Mouse (Mus musculus) hematopoietic stem cell, adult 5-6 weeks (primary cell): ENCODE measurements around the gene Arhgef5. TPM values are rescaled to one million over a fixed set of nuclear protein-coding genes. Genes with fewer than 3 reads are reported as not detected.
"Not testable (repeated sequence)": the region's sequence is repeated elsewhere in the genome, so short reads cannot be mapped to it uniquely, and the experiment has no call there.

Source experiments
- ATAC-seq, 2 experiments: fragments of 125-278 bp in 1 of 2; replicated peaks in 1 of 2; 2 replicates each; pipeline ENCODE4 v1.8.0; 2016 to 2017; ENCODE audit warnings: inconsistent platforms in 2 of 2, mild to moderate bottlenecking in 2 of 2, moderate number of reproducible peaks in 2 of 2, low read depth in 1 of 2, moderate TSS enrichment in 1 of 2; ENCODE audit not compliant: low FRiP score in 2 of 2, poor library complexity in 2 of 2, severe bottlenecking in 2 of 2, insufficient read depth in 1 of 2, low TSS enrichment in 1 of 2
- total RNA-seq: library from RNA; stranded (forward); fragments of 172-1452, 232-1000 nt; gene quantifications from 2 replicates; pipeline ENCODE4 v1.2.3, GENCODE M21; 2017

Arhgef5 gene
- total RNA-seq, result 16.7 and 30.3 TPM in 2 replicates

- ATAC-seq, result peak; percentile 12 to 30; a peak in 2 of 4 replicates
These were observed at the start of gene Arhgef5 for GRCm38 (mm10) chr6:43265363-43266041. Gene Arhgef5 (plus strand): TSS chr6:43265582.

GRCm38 (mm10) chr6:43231255-43231654 lies 34.1 kb upstream of the Arhgef5 start, which contains the start of gene Olfr47:
Gene Olfr47 (plus strand): TSS chr6:43231529.
- ATAC-seq, result not testable (repeated sequence)

- ATAC-seq, result peak; percentile 88 to 90
These were observed 23.3 kb upstream of the Arhgef5 start for GRCm38 (mm10) chr6:43242061-43242460.

GRCm38 (mm10) chr6:43247396-43247795 lies 18.0 kb upstream of the Arhgef5 start:
- ATAC-seq, result no peak

DNA sequence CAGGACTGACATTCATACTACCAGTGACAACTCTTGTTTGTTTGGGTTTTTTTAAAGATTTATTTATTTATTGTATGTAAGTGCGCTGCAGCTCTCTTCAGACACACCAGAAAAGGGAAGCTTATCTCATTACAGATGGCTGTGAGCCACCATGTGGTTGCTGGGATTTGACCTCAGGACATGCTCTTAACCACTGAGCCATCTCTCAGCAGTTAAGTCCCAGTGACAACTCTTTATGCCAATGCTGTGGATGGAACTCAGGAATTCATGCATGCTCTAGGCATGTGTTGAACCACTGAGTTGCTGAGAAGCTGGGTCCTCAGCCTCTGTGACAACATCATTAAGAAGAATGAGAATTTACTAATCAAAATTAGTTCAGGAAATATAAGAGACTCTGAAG lies 12.4 kb upstream of the Arhgef5 start:
- peak; percentile 35 to 47; a peak in 3 of 4 replicates for ATAC-seq

DNA sequence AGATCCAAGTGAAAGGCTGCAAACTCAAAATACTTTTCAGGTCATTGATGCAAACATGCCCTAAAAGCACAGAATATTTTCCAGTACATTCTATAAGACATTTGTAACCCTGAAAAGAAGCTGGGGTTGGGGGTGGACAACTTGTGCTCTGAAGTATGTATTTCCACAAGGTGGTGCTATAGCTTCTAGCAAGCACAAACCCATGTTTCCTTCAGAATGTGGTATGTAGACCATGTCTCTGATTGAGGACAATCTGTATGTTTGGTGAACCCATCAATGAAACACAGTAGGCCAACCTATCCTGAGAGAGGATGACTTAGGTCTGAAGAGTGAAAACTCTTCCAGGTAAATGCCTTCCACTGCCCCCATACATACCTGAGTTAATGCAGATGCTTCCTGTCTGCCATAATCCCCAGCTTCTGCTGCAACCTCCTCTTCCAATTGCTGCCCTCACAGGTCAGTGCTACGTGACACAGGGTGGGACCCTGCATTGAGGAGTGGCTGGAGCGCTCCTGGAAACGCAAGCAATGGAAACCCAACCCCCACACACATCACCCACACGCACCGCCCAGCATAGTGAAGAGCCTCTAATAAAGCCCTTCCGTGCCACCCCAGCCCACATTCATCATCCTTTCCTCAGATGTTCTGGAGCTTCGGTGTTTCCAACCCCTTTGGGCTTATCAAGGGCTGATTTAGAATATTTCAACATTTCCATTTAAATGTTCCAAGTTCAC lies 11.0 kb upstream of the Arhgef5 start:
- peak; percentile 79 to 88 for ATAC-seq

DNA sequence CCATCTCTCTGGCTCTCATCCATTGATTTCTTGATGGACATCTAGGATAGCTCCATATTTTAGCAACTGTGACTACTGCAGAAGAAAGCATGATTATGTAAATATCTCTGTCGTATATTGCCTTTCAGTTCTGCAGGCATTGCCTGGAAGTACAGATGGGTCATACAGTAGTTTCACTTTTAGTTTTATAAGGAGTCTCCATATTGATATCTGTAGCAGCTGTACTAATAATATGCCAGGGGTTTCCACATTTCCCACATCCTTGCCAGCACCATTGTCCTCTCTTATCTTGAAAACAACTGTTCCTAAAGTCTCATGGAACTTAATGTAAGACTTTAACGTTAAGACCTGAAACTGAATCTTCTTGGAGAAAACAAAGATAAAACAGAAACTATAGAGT lies 4.6 kb upstream of the Arhgef5 start:
- peak; percentile 61 to 77 for ATAC-seq

DNA sequence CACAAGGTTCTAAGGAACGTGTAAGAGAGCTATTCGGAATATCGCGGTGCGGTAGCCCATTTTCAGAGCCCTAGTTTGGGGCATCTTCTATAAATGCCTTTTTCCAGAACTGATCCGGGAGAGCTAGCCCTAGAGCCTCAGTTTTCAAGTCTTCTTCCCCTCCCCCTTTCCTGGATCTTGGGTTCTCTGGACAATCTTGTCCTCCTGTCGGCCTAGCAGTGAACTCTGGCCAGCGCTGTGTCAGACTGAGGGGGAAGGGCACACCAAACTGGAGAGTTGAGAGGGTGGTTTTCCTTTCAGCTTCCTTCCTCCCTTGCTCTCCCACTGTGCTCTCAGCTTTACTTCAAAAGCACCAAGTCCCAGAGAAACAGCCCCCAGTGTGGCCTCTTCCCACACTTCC lies 974 bp downstream of the Arhgef5 start:
- peak; percentile 77 to 83 for ATAC-seq

- no peak for ATAC-seq
These were observed 7.2 kb downstream of the Arhgef5 start for GRCm38 (mm10) chr6:43272597-43272996.

- no peak for ATAC-seq
These were observed 8.7 kb downstream of the Arhgef5 start for GRCm38 (mm10) chr6:43274123-43274522.

DNA sequence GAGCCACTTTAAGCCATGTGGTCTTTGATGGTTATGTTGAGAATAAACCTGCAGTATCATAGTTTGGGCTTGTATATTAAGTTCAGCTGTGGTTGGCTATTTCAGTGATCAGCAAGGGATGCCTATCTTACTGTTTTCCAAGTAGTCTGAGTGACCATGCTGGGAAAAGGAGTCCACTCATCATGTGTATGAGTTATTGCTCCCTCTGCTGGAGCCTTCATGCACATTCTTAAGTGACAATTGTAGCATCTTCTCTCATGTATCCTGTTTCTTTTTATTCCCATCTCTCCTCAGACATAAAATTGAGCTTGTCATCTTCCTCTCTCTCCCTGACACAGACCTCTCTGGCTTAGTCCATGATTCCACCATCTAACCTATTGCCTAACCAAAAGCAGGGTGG lies 12.9 kb downstream of the Arhgef5 start:
- ATAC-seq, result peak; percentile 39 to 46; a peak in 2 of 4 replicates

GRCm38 (mm10) chr6:43280481-43280880 lies 15.1 kb downstream of the Arhgef5 start:
- ATAC-seq, result no peak

DNA sequence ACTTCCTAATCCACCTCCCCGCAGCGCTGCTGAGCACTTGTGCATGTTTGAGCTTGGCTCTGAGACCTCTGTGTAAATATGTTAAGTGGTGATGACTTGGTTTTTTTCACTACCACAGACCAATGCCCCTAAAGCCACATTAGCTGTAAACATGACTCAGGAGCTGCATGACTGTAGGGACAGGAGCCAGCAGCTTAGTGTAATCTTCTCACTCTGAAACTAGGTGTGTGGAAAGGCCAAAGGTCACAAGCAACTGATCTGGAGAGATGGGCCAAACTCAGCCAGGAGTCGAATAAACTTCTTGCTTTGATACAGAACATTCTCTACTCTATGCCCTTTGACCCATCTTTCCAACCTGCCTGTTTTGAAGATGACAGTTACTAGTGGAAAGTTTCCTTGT lies 26.7 kb downstream of the Arhgef5 start:
- ATAC-seq, result peak; percentile 96 to 99

DNA sequence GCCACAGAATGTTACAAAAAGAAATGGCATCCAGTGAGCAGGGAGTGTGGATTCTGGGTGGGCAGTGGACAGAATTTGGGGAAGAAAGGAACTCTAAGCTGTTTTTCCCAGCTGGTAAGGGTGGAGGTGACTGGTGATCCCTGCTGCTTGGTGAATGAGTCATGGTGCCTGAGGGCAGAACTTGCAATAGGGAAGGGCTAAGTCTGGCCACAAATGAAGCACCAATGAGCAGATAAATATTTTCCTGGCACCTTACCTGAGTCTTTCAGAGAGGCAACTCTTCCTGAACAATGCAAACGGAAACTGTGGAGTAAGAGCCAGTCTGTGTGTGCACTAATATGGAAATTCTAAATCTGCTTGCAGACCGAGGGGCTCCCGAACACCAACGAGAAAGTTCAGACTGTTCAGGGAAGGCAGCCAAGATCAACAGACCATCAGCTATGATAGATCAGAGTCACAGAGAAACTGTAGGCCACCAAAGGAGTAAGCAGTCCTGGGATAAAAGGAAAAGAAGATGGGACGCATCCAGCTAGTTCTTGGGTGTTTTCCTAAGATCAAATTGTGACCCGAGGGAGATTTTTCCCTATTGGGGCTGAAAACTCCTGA lies 27.2 kb downstream of the Arhgef5 start:
- ATAC-seq, result peak in 1 of 2 experiments; percentile 4; a peak in 2 of 4 replicates

- ATAC-seq, result no peak
These were observed 27.8 kb downstream of the Arhgef5 start for GRCm38 (mm10) chr6:43293175-43293574.

GRCm38 (mm10) chr6:43295908-43296307 lies 30.5 kb downstream of the Arhgef5 start:
- ATAC-seq, result no peak

- ATAC-seq, result peak; percentile 65 to 66
These were observed 31.6 kb downstream of the Arhgef5 start for GRCm38 (mm10) chr6:43296798-43297507.

- ATAC-seq, result no peak; a peak in 1 of 4 replicates
These were observed 32.1 kb downstream of the Arhgef5 start for GRCm38 (mm10) chr6:43297508-43297850.
